Mouse (Mus musculus): ENCODE data around the gene March1. TPM values are rescaled to one million over a fixed set of nuclear protein-coding genes. Genes with fewer than 3 reads are reported as not detected.

The March1 gene
- 0.63 and 0.78 TPM in 2 replicates for polyA plus RNA-seq (2015; fragmentation: Nextera tagmentation; extraction: Ambion mirVana)

GRCm38 (mm10) chr8:65617871-65618751 lies at the start of gene March1:
TSS of gene March1 (plus strand) at chr8:65617900.

GRCm38 (mm10) chr8:66486084-66486763 lies 868.5 kb downstream of the March1 start, which contains the start of gene Tma16:
TSS of gene Tma16 (minus strand) at chr8:66486530.

GRCm38 (mm10) chr8:66511537-66511936 lies 893.8 kb downstream of the March1 start, which contains the start of gene Tktl2:
TSS of gene Tktl2 (plus strand) at chr8:66511756.

